Mouse (Mus musculus) brain, embryonic 14.5 days (tissue): ENCODE results near the gene Jam2. TPM values are rescaled to one million over a fixed set of nuclear protein-coding genes. Genes with fewer than 3 reads are reported as not detected.

ENCODE experiments used
- DNase-seq: peaks from one replicate; pipeline ENCODE4 v3.0.0-alpha.2; 2011; ENCODE audit warnings: low read depth
- CTCF ChIP-seq: fragments of 200-500 bp; IDR thresholded peaks from 2 replicates; pipeline ENCODE4 v1.5.1; 2012; ENCODE audit warnings: inconsistent platforms, mild to moderate bottlenecking, moderate library complexity, borderline replicate concordance; ENCODE audit not compliant: insufficient read depth, insufficient read length; ENCODE audit errors: extremely low read depth
- POLR2A ChIP-seq: fragments of 200-500 bp; IDR thresholded peaks from 2 replicates; pipeline ENCODE4 v1.6.1; 2012; ENCODE audit warnings: mild to moderate bottlenecking, inconsistent platforms, borderline replicate concordance; ENCODE audit not compliant: poor library complexity, insufficient read depth, insufficient read length, severe bottlenecking; ENCODE audit errors: extremely low read depth
- polyA plus RNA-seq: library from polyadenylated mRNA; depleted of rRNA; stranded (reverse); fragments of >200 nt; gene quantifications from 2 replicates; pipeline ENCODE4 v1.2.3, GENCODE M21; 2012; rRNA removed

The Jam2 gene
- 26.8 and 30.3 TPM in 2 replicates for polyA plus RNA-seq

GRCm38 (mm10) chr16:84774003-84774703 is at the start of gene Jam2:
Gene Jam2, plus strand, starts transcription at chr16:84774123.
- DNase-seq: peak; percentile 89

GRCm38 (mm10) chr16:84734806-84735165 is 39.1 kb upstream of the Jam2 start:
- TF ChIP-seq POLR2A (no peak), CTCF (no peak)
- DNase-seq: no peak

More at GRCm38 (mm10) chr16:84774003-84774703, at the start of gene Jam2:
- TF ChIP-seq CTCF: no peak
- peak; percentile 31; the same call in 1 of the 2 replicates for TF ChIP-seq POLR2A

- DNase-seq: peak; percentile 98
- TF ChIP-seq POLR2A (peak; percentile 56; the same call in 1 of the 2 replicates), CTCF (peak; percentile 80)
Observed at GRCm38 (mm10) chr16:84735166-84736105, 38.5 kb upstream of the Jam2 start, which contains the start of gene Mrpl39. Gene Mrpl39, minus strand, starts transcription at chr16:84735742.

- no peak for DNase-seq
- TF ChIP-seq CTCF (no peak), POLR2A (no peak)
Observed at GRCm38 (mm10) chr16:84737358-84737757, 36.6 kb upstream of the Jam2 start.

- peak; percentile 53 for DNase-seq
- TF ChIP-seq POLR2A (no peak), CTCF (no peak)
Observed at GRCm38 (mm10) chr16:84744703-84745490, 29.0 kb upstream of the Jam2 start.

- no peak for DNase-seq
- TF ChIP-seq CTCF: no peak
- no peak for TF ChIP-seq POLR2A
Observed at GRCm38 (mm10) chr16:84745721-84746306, 28.1 kb upstream of the Jam2 start.

GRCm38 (mm10) chr16:84767956-84768355 is 6.0 kb upstream of the Jam2 start:
- no peak for TF ChIP-seq POLR2A
- TF ChIP-seq CTCF: no peak
- DNase-seq: no peak

- no peak for TF ChIP-seq POLR2A
- TF ChIP-seq CTCF: no peak
- DNase-seq: no peak
Observed at GRCm38 (mm10) chr16:84769182-84769581, 4.7 kb upstream of the Jam2 start.

- TF ChIP-seq POLR2A: no peak
- no peak for TF ChIP-seq CTCF
Observed at GRCm38 (mm10) chr16:84769619-84770464, 4.1 kb upstream of the Jam2 start.

GRCm38 (mm10) chr16:84770891-84771290 is 3.0 kb upstream of the Jam2 start:
- no peak for DNase-seq
- TF ChIP-seq CTCF: no peak
- no peak for TF ChIP-seq POLR2A

More at GRCm38 (mm10) chr16:84769619-84770464, 4.1 kb upstream of the Jam2 start:
- DNase-seq: no peak
